Mouse (Mus musculus) olfactory bulb, adult 2 months (tissue): Measurements from ENCODE around the gene Ddx43. TPM values are rescaled to one million over a fixed set of nuclear protein-coding genes. Genes with fewer than 3 reads are reported as not detected.

Experiments
- H3K27ac ChIP-seq: fragments of 200-500 bp; 2 replicates; pipeline ENCODE4 v1.5.1; 2012; ENCODE audit warnings: low read depth, low read length; ENCODE audit not compliant: insufficient read depth
- H3K4me1 ChIP-seq: fragments of 200-500 bp; 2 replicates; pipeline ENCODE4 v1.6.1; 2012; ENCODE audit warnings: low read length; ENCODE audit not compliant: control insufficient read depth, insufficient read depth
- H3K4me3 ChIP-seq: fragments of 200-500 bp; 2 replicates; pipeline ENCODE4 v1.5.1; 2012; ENCODE audit warnings: mild to moderate bottlenecking, low read depth, low read length, moderate library complexity; ENCODE audit not compliant: insufficient read depth
- CTCF ChIP-seq: fragments of 200-500 bp; IDR thresholded peaks from 2 replicates; pipeline ENCODE4 v1.5.1; 2012; ENCODE audit warnings: low read depth, mild to moderate bottlenecking, low read length, moderate library complexity; ENCODE audit not compliant: insufficient read depth
- POLR2A ChIP-seq: fragments of 200-500 bp; IDR thresholded peaks from 2 replicates; pipeline ENCODE4 v1.6.1; 2012; ENCODE audit warnings: mild to moderate bottlenecking, low read depth, low read length, moderate library complexity; ENCODE audit not compliant: insufficient read depth
- WGBS: fragments of 180-500 bp; shearing (Covaris S2); methylation state at CpG from one replicate; pipeline ENCODE4 v1.1.7; 2018; 5-methylcytosine and 5-hydroxymethylcytosine counted together
- polyA plus RNA-seq: library from polyadenylated mRNA; stranded (reverse); fragments of >200 nt; gene quantifications from 2 replicates; pipeline ENCODE4 v1.2.4, GENCODE M21; 2012; ENCODE audit warnings: low replicate concordance; ENCODE audit not compliant: missing spikeins, insufficient read depth, insufficient read length

Ddx43 gene
- polyA plus RNA-seq, 1 experiment = not detected

GRCm38 (mm10) chr9:78371441-78371840, 24.1 kb upstream of the Ddx43 start:
- WGBS = 99% methylated on average over 3 of the region's 3 CpGs
- no peak overlapping the region for H3K27ac ChIP-seq

DNA sequence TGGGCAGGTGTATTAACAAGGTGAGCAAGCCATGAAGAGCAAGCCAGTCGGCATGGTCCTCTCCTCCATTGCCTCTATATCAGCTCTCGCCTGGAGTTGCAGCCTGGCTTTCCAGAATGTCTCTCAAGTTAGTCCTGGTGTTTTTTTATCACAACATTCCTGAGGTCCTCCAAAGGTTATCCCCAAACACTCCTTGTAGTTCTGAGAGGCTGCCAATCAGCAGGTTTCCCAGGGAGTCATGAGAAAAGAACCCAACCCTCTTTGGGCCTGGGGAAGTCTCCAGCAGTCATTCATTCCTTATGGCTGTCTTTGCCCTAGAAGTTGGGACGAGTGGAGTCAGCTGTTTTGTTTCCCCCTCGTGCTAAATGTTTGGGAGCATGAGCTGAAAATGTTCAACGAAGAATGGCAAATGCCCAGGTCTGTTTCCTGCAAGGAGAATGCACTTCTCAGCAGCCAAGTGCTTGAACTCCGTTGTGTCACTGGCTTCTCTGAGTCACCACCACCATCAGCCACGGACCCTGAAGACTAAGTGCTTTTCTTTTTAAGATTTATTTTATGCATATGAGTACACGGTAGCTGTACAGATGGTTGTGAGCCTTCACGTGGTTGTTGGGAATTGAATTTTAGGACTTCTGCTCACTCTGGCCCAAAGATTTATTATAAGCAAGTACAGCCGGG, 22.6 kb upstream of the Ddx43 start:
- no peak for TF ChIP-seq CTCF
- no peak for TF ChIP-seq POLR2A
- 81% methylated on average over 10 of the region's 10 CpGs for WGBS
- H3K4me1 ChIP-seq = no peaks in the 10 kb centered on the region
- H3K27ac ChIP-seq = no peak overlapping the region
- no peak overlapping the region for H3K4me3 ChIP-seq

More at GRCm38 (mm10) chr9:78371441-78371840, 24.1 kb upstream of the Ddx43 start:
- Histone ChIP-seq H3K4me1 (no peaks in the 10 kb centered on the region), H3K4me3 (no peak overlapping the region)
- TF ChIP-seq CTCF (no peak), POLR2A (no peak)

GRCm38 (mm10) chr9:78374397-78374796, 21.2 kb upstream of the Ddx43 start:
- H3K4me3 ChIP-seq = no peak overlapping the region
- WGBS = 61% methylated on average over 5 of the region's 5 CpGs
- no peak for TF ChIP-seq POLR2A
- no peak for TF ChIP-seq CTCF
- H3K4me1 ChIP-seq = no peaks in the 10 kb centered on the region
- H3K27ac ChIP-seq = no peak overlapping the region

GRCm38 (mm10) chr9:78374885-78375389, 20.6 kb upstream of the Ddx43 start:
- Histone ChIP-seq H3K27ac (no peak overlapping the region), H3K4me3 (no peak overlapping the region), H3K4me1 (no peaks in the 10 kb centered on the region)
- WGBS = 84% methylated on average over 1 of the region's 1 CpGs
- no peak for TF ChIP-seq POLR2A
- TF ChIP-seq CTCF = no peak

- no peak overlapping the region for H3K4me3 ChIP-seq
- H3K4me1 ChIP-seq = no peaks in the 10 kb centered on the region
- TF ChIP-seq POLR2A = no peak
- no peak for TF ChIP-seq CTCF
- H3K27ac ChIP-seq = no peak overlapping the region
- 96% methylated on average over 4 of the region's 4 CpGs for WGBS
These were observed 20.1 kb upstream of the Ddx43 start for GRCm38 (mm10) chr9:78375486-78375885.

- 45% methylated on average over 8 of the region's 8 CpGs for WGBS
- Histone ChIP-seq H3K4me1 (no peaks in the 10 kb centered on the region), H3K4me3 (no peak overlapping the region), H3K27ac (no peak overlapping the region)
- no peak for TF ChIP-seq POLR2A
- no peak for TF ChIP-seq CTCF
These were observed 18.0 kb upstream of the Ddx43 start for GRCm38 (mm10) chr9:78377546-78377945.

DNA sequence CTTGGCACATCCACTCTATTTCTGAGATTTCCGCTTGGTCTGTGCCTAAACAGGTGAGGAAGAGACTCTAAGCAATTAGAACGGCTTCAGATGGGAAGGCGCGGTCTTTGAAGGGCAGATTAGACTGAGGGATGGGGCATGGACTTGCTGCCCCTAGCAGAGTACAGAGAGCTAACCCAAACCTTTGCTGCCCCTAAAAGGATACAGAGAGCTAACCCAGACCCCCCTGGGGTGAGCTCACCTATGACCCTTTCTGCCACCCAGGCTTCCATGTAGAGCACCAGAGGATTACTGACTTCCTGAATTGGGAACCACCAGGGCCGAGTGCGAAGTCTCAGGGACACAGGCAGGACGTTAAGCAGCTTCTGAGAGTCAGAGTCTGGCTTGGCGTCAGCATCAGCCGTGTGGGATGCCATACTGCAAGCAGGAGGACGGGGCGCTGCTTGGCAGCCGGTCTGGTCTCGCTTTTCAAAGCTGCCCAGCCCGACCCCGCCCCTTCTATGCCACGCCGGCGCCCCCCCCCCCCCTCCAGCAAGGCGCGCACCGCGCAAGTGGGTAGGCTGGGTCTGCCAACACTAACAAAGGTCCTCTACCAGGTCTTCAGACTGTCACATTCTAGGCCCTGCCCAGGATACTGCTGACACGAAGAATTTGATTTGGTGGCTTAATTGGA, 17.3 kb upstream of the Ddx43 start, which contains the start of gene Ooep:
Gene Ooep, minus strand, starts transcription at position 613 of the 673 bp plus-strand sequence.
- Histone ChIP-seq H3K4me3 (peak within 1 kb of the TSS; percentile 23; the same call in 1 of the 2 replicates), H3K27ac (no peak within 1 kb of the TSS), H3K4me1 (no peaks in the 10 kb centered on the region)
- 4% methylated on average over 23 of the region's 23 CpGs for WGBS
- TF ChIP-seq CTCF (no peak), POLR2A (no peak)

- H3K4me3 ChIP-seq = no peak overlapping the region
- H3K27ac ChIP-seq = no peak overlapping the region
- TF ChIP-seq POLR2A (no peak), CTCF (no peak)
- WGBS = 56% methylated on average over 3 of the region's 3 CpGs
- H3K4me1 ChIP-seq = no peaks in the 10 kb centered on the region
These were observed 9.7 kb upstream of the Ddx43 start for GRCm38 (mm10) chr9:78385893-78386292.

- Histone ChIP-seq H3K4me3 (no peak overlapping the region), H3K27ac (no peak overlapping the region), H3K4me1 (no peaks in the 10 kb centered on the region)
- TF ChIP-seq CTCF (no peak), POLR2A (no peak)
- 90% methylated on average over 7 of the region's 7 CpGs for WGBS
These were observed 8.6 kb upstream of the Ddx43 start for GRCm38 (mm10) chr9:78386947-78387346.
